Mouse (Mus musculus) forebrain, postnatal 0 days (tissue): ENCODE measurements around the gene Tet2. TPM values are rescaled to one million over a fixed set of nuclear protein-coding genes. Genes with fewer than 3 reads are reported as not detected.

Experiments used
- ATAC-seq: fragments of 200-750 bp; cut with Nextera tagmentation; 2 replicates; pipeline ENCODE4 v1.8.0; 2017; ENCODE audit warnings: mild to moderate bottlenecking, moderate library complexity
- DNase-seq: peaks from one replicate; pipeline ENCODE4 v3.0.0-alpha.2; 2015
- H3K27ac ChIP-seq: fragments of 300-500 bp; sonication (generic); 2 replicates; pipeline ENCODE4 v1.5.1; 2014; ENCODE audit warnings: low read depth, mild to moderate bottlenecking, antibody characterized with exemption, low read length, moderate library complexity, mixed read lengths
- H3K27me3 ChIP-seq: fragments of 300-500 bp; sonication (generic); 2 replicates; pipeline ENCODE4 v1.6.1; 2014; ENCODE audit warnings: mild to moderate bottlenecking, low read length, mixed read lengths; ENCODE audit not compliant: insufficient read depth
- H3K36me3 ChIP-seq: fragments of 300-500 bp; sonication (generic); 2 replicates; pipeline ENCODE4 v1.6.1; 2014; ENCODE audit warnings: mild to moderate bottlenecking, moderate library complexity; ENCODE audit not compliant: insufficient read depth
- H3K4me1 ChIP-seq: fragments of 300-500 bp; sonication (generic); 2 replicates; pipeline ENCODE4 v1.6.1; 2014; ENCODE audit warnings: antibody characterized with exemption; ENCODE audit not compliant: insufficient read depth
- H3K4me2 ChIP-seq: fragments of 300-500 bp; sonication (generic); 2 replicates; pipeline ENCODE4 v1.6.1; 2014; ENCODE audit warnings: low read depth, mild to moderate bottlenecking, moderate library complexity
- H3K4me3 ChIP-seq: fragments of 300-500 bp; sonication (generic); 2 replicates; pipeline ENCODE4 v1.5.1; 2014; ENCODE audit warnings: low read depth, low read length, mixed read lengths
- H3K9ac ChIP-seq: fragments of 300-500 bp; sonication (generic); 2 replicates; pipeline ENCODE4 v1.6.1; 2014; ENCODE audit warnings: mild to moderate bottlenecking
- H3K9me3 ChIP-seq: fragments of 300-500 bp; sonication (generic); 2 replicates; pipeline ENCODE4 v1.6.1; 2016; ENCODE audit warnings: low read length
- CTCF ChIP-seq: sonication (generic); IDR thresholded peaks from 2 replicates; pipeline ENCODE4 v1.5.1; 2016; ENCODE audit warnings: antibody characterized with exemption, control low read depth, low read depth
- whole genome bisulfite sequencing: fragments of 180-500 bp; shearing (Covaris S2); extraction: QIAGEN DNeasy Blood & Tissue Kit; methylation state at CpG from one replicate; pipeline ENCODE4 v1.1.7; 2014; 5-methylcytosine and 5-hydroxymethylcytosine counted together
- polyA plus RNA-seq: library from polyadenylated mRNA; unstranded; fragments of >200 nt; fragmentation: Nextera tagmentation; extraction: Ambion mirVana; gene quantifications from 2 replicates; pipeline ENCODE4 v1.2.1, GENCODE M21; 2015
- total RNA-seq: library from RNA; depleted of rRNA; stranded (reverse); fragments of >200 nt; gene quantifications from 2 replicates; pipeline ENCODE4 v1.2.3, GENCODE M21; 2014

Gene Tet2
- total and polyA plus RNA-seq, 2 experiments from 2014 or later, result 11.8 to 49.6 TPM

DNA sequence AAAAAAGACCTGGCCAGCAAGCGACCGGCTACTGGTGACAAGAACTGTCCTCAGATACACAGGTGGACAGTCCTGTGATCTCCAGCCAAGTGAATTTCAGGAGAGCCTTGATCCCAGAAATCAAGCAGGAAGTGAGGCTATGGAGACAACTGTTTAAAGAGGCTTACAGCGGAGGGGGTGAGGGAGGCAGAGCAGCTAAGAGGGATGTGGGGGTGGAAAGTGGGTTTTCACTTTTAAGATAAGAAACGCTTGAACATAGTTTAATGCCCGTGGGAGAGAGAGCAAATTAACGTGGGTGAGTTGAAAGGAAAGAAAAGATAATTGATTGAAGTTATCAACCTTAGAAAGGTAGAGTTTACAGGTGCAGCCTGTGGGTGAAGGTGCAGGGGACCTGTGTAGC is 12.7 kb upstream of the Tet2 start:
- no peak for TF ChIP-seq CTCF
- WGBS, result 69% methylated on average over 6 of the region's 6 CpGs
- Histone ChIP-seq H3K27me3 (no peaks in the 10 kb centered on the region), H3K9me3 (no peaks in the 10 kb centered on the region), H3K4me2 (no peak overlapping the region), H3K27ac (no peak overlapping the region), H3K36me3 (no peaks in the 10 kb centered on the region), H3K4me1 (no peaks in the 10 kb centered on the region), H3K9ac (no peak overlapping the region), H3K4me3 (no peak overlapping the region)
- no peak for DNase-seq
- no peak for ATAC-seq

GRCm38 (mm10) chr3:133557154-133557553 is 12.2 kb upstream of the Tet2 start:
- Histone ChIP-seq H3K9me3 (no peaks in the 10 kb centered on the region), H3K27me3 (no peaks in the 10 kb centered on the region), H3K4me1 (no peaks in the 10 kb centered on the region), H3K4me3 (no peak overlapping the region), H3K36me3 (no peaks in the 10 kb centered on the region), H3K9ac (no peak overlapping the region), H3K4me2 (no peak overlapping the region), H3K27ac (no peak overlapping the region)
- TF ChIP-seq CTCF, result no peak
- DNase-seq, result no peak
- 61% methylated on average over 7 of the region's 7 CpGs for WGBS
- no peak for ATAC-seq

- 90% methylated on average over 7 of the region's 7 CpGs for WGBS
- no peaks in the 10 kb centered on the region for H3K27me3 ChIP-seq
- no peak overlapping the region for H3K27ac ChIP-seq
- H3K4me2 ChIP-seq, result no peak overlapping the region
- H3K4me1 ChIP-seq, result no peaks in the 10 kb centered on the region
- no peak for DNase-seq
- no peak for TF ChIP-seq CTCF
- no peak overlapping the region for H3K4me3 ChIP-seq
- ATAC-seq, result no peak
- H3K9me3 ChIP-seq, result no peaks in the 10 kb centered on the region
- H3K36me3 ChIP-seq, result no peaks in the 10 kb centered on the region
- no peak overlapping the region for H3K9ac ChIP-seq
Observed at GRCm38 (mm10) chr3:133555378-133555777, 10.4 kb upstream of the Tet2 start.

DNA sequence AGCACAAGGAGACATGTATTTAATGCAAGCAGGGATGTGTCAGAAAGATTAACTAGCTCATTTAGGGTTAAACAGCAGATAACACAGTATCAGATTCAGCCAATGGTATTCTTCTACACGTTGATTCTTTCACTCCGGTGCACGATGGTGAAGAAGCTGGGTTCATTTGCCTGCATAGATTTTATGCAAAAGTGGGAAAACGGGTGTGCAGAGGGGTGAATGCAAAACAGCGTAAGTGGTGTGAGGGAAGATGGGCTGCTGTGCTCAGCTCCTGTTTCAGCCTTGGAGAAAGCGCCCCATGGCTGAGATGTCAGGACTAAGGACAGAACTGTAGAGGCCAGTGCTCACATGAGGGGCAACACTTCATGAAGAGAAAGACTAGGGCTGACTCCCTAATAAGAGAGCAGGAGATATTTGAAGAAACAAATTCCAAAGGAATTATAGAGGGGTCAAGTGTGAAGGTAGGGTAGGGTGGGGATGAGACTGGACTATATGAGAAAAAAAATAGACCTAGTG is 9.7 kb upstream of the Tet2 start:
- no peaks in the 10 kb centered on the region for H3K9me3 ChIP-seq
- 75% methylated on average over 6 of the region's 6 CpGs for WGBS
- no peak for TF ChIP-seq CTCF

GRCm38 (mm10) chr3:133554092-133554491 is 9.2 kb upstream of the Tet2 start:
- ATAC-seq, result no peak
- WGBS, result 95% methylated on average over 4 of the region's 4 CpGs

More for the DNA sequence above, 9.7 kb upstream of the Tet2 start:
- no peak overlapping the region for H3K4me2 ChIP-seq
- H3K27ac ChIP-seq, result no peak overlapping the region
- H3K4me3 ChIP-seq, result no peak overlapping the region
- no peaks in the 10 kb centered on the region for H3K4me1 ChIP-seq
- no peaks in the 10 kb centered on the region for H3K27me3 ChIP-seq
- ATAC-seq, result no peak
- no peak for DNase-seq
- H3K9ac ChIP-seq, result no peak overlapping the region
- H3K36me3 ChIP-seq, result no peaks in the 10 kb centered on the region

GRCm38 (mm10) chr3:133551941-133552340 is 7.0 kb upstream of the Tet2 start:
- WGBS, result 66% methylated on average over 8 of the region's 8 CpGs
- ATAC-seq (no peak), DNase-seq (no peak)

More at GRCm38 (mm10) chr3:133554092-133554491, 9.2 kb upstream of the Tet2 start:
- Histone ChIP-seq H3K4me1 (no peaks in the 10 kb centered on the region), H3K9ac (no peak overlapping the region), H3K36me3 (no peaks in the 10 kb centered on the region), H3K27me3 (no peaks in the 10 kb centered on the region), H3K9me3 (no peaks in the 10 kb centered on the region), H3K4me3 (no peak overlapping the region), H3K4me2 (no peak overlapping the region), H3K27ac (no peak overlapping the region)
- no peak for TF ChIP-seq CTCF
- no peak for DNase-seq

GRCm38 (mm10) chr3:133549385-133550170 is 4.6 kb upstream of the Tet2 start:
- 68% methylated on average over 7 of the region's 7 CpGs for WGBS
- Histone ChIP-seq H3K4me1 (no peaks in the 10 kb centered on the region), H3K4me2 (no peak overlapping the region), H3K9ac (no peak overlapping the region), H3K27ac (no peak overlapping the region), H3K27me3 (no peaks in the 10 kb centered on the region), H3K4me3 (no peak overlapping the region), H3K36me3 (no peaks in the 10 kb centered on the region), H3K9me3 (no peaks in the 10 kb centered on the region)
- TF ChIP-seq CTCF, result no peak
- no peak for ATAC-seq
- no peak for DNase-seq

More at GRCm38 (mm10) chr3:133551941-133552340, 7.0 kb upstream of the Tet2 start:
- Histone ChIP-seq H3K36me3 (no peaks in the 10 kb centered on the region), H3K9ac (no peak overlapping the region), H3K27me3 (no peaks in the 10 kb centered on the region), H3K27ac (no peak overlapping the region), H3K4me1 (no peaks in the 10 kb centered on the region), H3K4me3 (no peak overlapping the region), H3K9me3 (no peaks in the 10 kb centered on the region), H3K4me2 (no peak overlapping the region)
- TF ChIP-seq CTCF, result 0 out of 2 replicates have a peak, but pooled peaks have one; percentile 19
